ENCODE assay signal across 8 mouse cellular contexts in the genomic region with DNA sequence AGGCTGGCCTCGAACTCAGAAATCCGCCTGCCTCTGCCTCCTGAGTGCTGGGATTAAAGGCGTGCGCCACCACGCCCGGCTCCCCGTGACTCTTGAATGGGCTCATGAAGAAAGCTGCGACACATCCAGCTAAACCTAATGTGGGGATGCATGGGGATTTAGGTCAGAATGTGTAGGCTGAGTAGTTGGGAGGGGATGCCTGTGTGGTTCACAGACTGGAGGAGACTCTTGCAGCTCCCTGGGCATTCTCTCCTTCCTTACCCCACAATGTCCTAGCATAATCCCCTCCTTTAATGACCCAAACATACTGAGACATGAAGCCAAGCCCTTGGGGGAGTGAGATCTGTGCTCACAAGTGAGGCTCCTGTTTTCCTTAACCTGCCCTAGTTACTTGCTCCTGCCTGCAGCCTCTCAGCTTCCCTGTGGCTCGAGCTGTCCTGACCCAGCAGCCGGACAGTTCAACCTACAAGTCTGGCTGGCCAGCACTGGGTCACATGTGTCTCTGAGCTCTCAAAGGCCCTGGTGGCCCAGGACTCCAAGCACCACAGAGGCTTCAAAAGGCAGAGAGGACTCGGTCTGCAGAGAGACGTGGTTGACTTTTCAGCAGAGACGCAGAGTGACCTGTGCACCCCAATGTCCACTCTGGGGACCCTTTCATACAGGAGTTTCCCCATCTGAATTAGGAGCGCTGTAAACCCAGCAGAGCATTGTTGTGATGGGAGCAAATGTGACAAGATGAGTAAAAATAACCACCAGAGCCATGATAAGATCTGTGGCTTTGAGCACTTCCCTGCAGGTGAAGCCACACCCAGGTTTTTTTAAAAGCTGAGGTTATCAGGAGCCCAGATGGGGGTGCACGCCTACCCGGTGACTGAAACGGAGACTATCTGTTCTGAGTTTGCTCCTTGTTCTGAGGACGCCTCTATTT. TPM values are rescaled to one million over a fixed set of nuclear protein-coding genes. Genes with fewer than 3 reads are reported as not detected.
DNase-seq lines count a peak whose midpoint lies in the region; ATAC-seq and TF ChIP-seq lines count a peak whose summit lies in the region.

No protein-coding gene starts in this region.

- peak; percentile 64 for DNase-seq in heart, adult 8-10 months (ENCODE audit: low spot score)
- DNase-seq in heart, postnatal 4 days, result no peak
- DNase-seq in hindbrain, postnatal 0 days (ENCODE audit: low spot score), result no peak
- no peak for DNase-seq in testis, postnatal 10 days (ENCODE audit: low spot score)
- DNase-seq in layer of hippocampus, adult 9-11 months, result no peak

- no peak overlapping the region; the same call in 1 of the 2 replicates for H3K9ac ChIP-seq in hindbrain, postnatal 0 days (replicated peaks; ENCODE audit: low read length)
- H3K9ac ChIP-seq in lung, embryonic 16.5 days (ENCODE audit: low read length), result peak overlapping the region; percentile 40
- no peak overlapping the region for H3K9ac ChIP-seq in stomach, embryonic 15.5 days

- H3K9me3 ChIP-seq in hindbrain, postnatal 0 days (ENCODE audit: low read length), result no peaks in the 10 kb centered on the region
- no peaks in the 10 kb centered on the region for H3K9me3 ChIP-seq in lung, embryonic 16.5 days (ENCODE audit: control insufficient read depth, low read length)
- H3K9me3 ChIP-seq in stomach, embryonic 15.5 days, result no peaks in the 10 kb centered on the region

- H3K27ac ChIP-seq in brown adipose tissue, adult 24 weeks (replicated peaks; ENCODE audit: low read depth, low read length), result peak overlapping the region; percentile 96
- peak overlapping the region; percentile 75 for H3K27ac ChIP-seq in hindbrain, postnatal 0 days
- peak overlapping the region; percentile 78 for H3K27ac ChIP-seq in lung, embryonic 16.5 days (ENCODE audit: low read length)
- peak overlapping the region; percentile 64 for H3K27ac ChIP-seq in stomach, embryonic 15.5 days

- 80% methylated on average over 18 of the region's 18 CpGs for WGBS in hindbrain, postnatal 0 days
- 66% methylated on average over 18 of the region's 18 CpGs for WGBS in lung, embryonic 16.5 days
- WGBS in stomach, embryonic 15.5 days, result 74% methylated on average over 18 of the region's 18 CpGs

- no peaks in the 10 kb centered on the region for H3K27me3 ChIP-seq in hindbrain, postnatal 0 days (ENCODE audit: insufficient read depth, low read length)
- H3K27me3 ChIP-seq in lung, embryonic 16.5 days (ENCODE audit: control insufficient read depth, insufficient read depth, low read depth, low read length), result no peaks in the 10 kb centered on the region
- H3K27me3 ChIP-seq in stomach, embryonic 15.5 days (replicated peaks), result no peaks in the 10 kb centered on the region

- peak overlapping the region; percentile 88; the same call in 1 of the 2 replicates for H3K4me2 ChIP-seq in hindbrain, postnatal 0 days (ENCODE audit: low read depth, low read length)
- peak overlapping the region; percentile 89; the same call in 1 of the 2 replicates for H3K4me2 ChIP-seq in lung, embryonic 16.5 days (ENCODE audit: low read depth, low read length)
- peak overlapping the region; percentile 5; the same call in 1 of the 2 replicates for H3K4me2 ChIP-seq in stomach, embryonic 15.5 days

- H3K4me1 ChIP-seq in brown adipose tissue, adult 24 weeks (ENCODE audit: control insufficient read depth, insufficient read depth, insufficient read length, low read length), result peaks cover 64% of the 10 kb centered on the region
- peaks cover 26% of the 10 kb centered on the region for H3K4me1 ChIP-seq in hindbrain, postnatal 0 days (ENCODE audit: insufficient read depth, low read length)
- H3K4me1 ChIP-seq in lung, embryonic 16.5 days (replicated peaks; ENCODE audit: control insufficient read depth, insufficient read depth, low read length), result peaks cover 60% of the 10 kb centered on the region
- peaks cover 43% of the 10 kb centered on the region for H3K4me1 ChIP-seq in stomach, embryonic 15.5 days

- TF ChIP-seq CTCF in hindbrain, postnatal 0 days (IDR thresholded peaks at IDR 0.05; ENCODE audit: low read depth), result no peak

- H3K4me3 ChIP-seq in brown adipose tissue, adult 24 weeks (ENCODE audit: insufficient read depth, low read depth, low read length), result peak overlapping the region; percentile 96
- no peak overlapping the region for H3K4me3 ChIP-seq in hindbrain, postnatal 0 days (ENCODE audit: low read length)
- no peak overlapping the region for H3K4me3 ChIP-seq in lung, embryonic 16.5 days (ENCODE audit: low read length)
- 0 out of 2 replicates have a peak overlapping the region, but pooled peaks have one; percentile 3 for H3K4me3 ChIP-seq in stomach, embryonic 15.5 days (replicated peaks)

- H3K36me3 ChIP-seq in hindbrain, postnatal 0 days (ENCODE audit: insufficient read depth, low read length), result no peaks in the 10 kb centered on the region
- H3K36me3 ChIP-seq in lung, embryonic 16.5 days (ENCODE audit: control insufficient read depth, insufficient read depth, low read length), result no peaks in the 10 kb centered on the region
- H3K36me3 ChIP-seq in stomach, embryonic 15.5 days, result no peaks in the 10 kb centered on the region

- ATAC-seq in hindbrain, postnatal 0 days, result no peak
- no peak for ATAC-seq in lung, embryonic 16.5 days (ENCODE audit: low read depth)
- peak; percentile 33; the same call in 1 of the 2 replicates for ATAC-seq in stomach, embryonic 15.5 days (ENCODE audit: insufficient read depth, low FRiP score, low read depth)

RNA-seq across cellular contexts. Expression of gene Gpr146, which starts 4.4 kb away (rescaled TPM):
- 10 to 100 TPM; 43.1 to 55.6 (median 47.0) TPM for total RNA-seq in heart, adult 8-10 months (2022)
- 10 to 100 TPM; 23.3 to 28.2 TPM for total RNA-seq in heart, postnatal 4 days (2021)
- polyA plus RNA-seq in brown adipose tissue, adult 24 weeks (2012; ENCODE audit: insufficient read depth, insufficient read length, missing spikeins), result 18.1 and 19.7 TPM in 2 replicates
- total RNA-seq in hindbrain, postnatal 0 days (2014; rRNA removed), result 8.1 and 10.1 TPM in 2 replicates
- 3.7 and 4.4 TPM in 2 replicates for polyA plus RNA-seq in hindbrain, postnatal 0 days (2015; fragmentation: Nextera tagmentation; extraction: Ambion mirVana)
- polyA plus RNA-seq in lung, embryonic 16.5 days (2015; fragmentation: Nextera tagmentation; extraction: Ambion mirVana), result 6.6 and 8.6 TPM in 2 replicates
- polyA plus RNA-seq in stomach, embryonic 15.5 days (2015; fragmentation: Nextera tagmentation; extraction: Ambion mirVana), result 2.7 and 3.3 TPM in 2 replicates

RNA-seq across cellular contexts. Expression of gene C130050O18Rik, which starts 23.2 kb away (rescaled TPM):
- total RNA-seq in heart, adult 8-10 months (2022), result 1 to 10 TPM in 1 of 4 experiments, under 1 TPM in 3; 0.49 to 1.2 (median 0.72) TPM
- under 1 TPM; 0.47 to 0.74 TPM for total RNA-seq in heart, postnatal 4 days (2021)
- polyA plus RNA-seq in brown adipose tissue, adult 24 weeks (2012; ENCODE audit: insufficient read depth, insufficient read length, missing spikeins), result 1.3 TPM in 1 of 2 replicates, not detected in the other
- 1.1 TPM in 1 of 2 replicates, not detected in the other for total RNA-seq in hindbrain, postnatal 0 days (2014; rRNA removed)
- 0.34 TPM in 1 of 2 replicates, not detected in the other for polyA plus RNA-seq in hindbrain, postnatal 0 days (2015; fragmentation: Nextera tagmentation; extraction: Ambion mirVana)
- polyA plus RNA-seq in lung, embryonic 16.5 days (2015; fragmentation: Nextera tagmentation; extraction: Ambion mirVana), result 1.3 and 1.7 TPM in 2 replicates
- polyA plus RNA-seq in stomach, embryonic 15.5 days (2015; fragmentation: Nextera tagmentation; extraction: Ambion mirVana), result 0.72 and 1.1 TPM in 2 replicates

RNA-seq across cellular contexts. Expression of gene Cyp2w1, which starts 29.4 kb away (rescaled TPM):
- total RNA-seq in heart, adult 8-10 months (2022), result not detected
- total RNA-seq in heart, postnatal 4 days (2021), result not detected
- polyA plus RNA-seq in brown adipose tissue, adult 24 weeks (2012; ENCODE audit: insufficient read depth, insufficient read length, missing spikeins), result not detected in 2 replicates
- not detected in 2 replicates for total RNA-seq in hindbrain, postnatal 0 days (2014; rRNA removed)
- not detected in 2 replicates for polyA plus RNA-seq in hindbrain, postnatal 0 days (2015; fragmentation: Nextera tagmentation; extraction: Ambion mirVana)
- 0.18 and 0.33 TPM in 2 replicates for polyA plus RNA-seq in lung, embryonic 16.5 days (2015; fragmentation: Nextera tagmentation; extraction: Ambion mirVana)
- 8.5 and 11.6 TPM in 2 replicates for polyA plus RNA-seq in stomach, embryonic 15.5 days (2015; fragmentation: Nextera tagmentation; extraction: Ambion mirVana)

RNA-seq across cellular contexts. Expression of gene Cox19, which starts 30.6 kb away (rescaled TPM):
- total RNA-seq in heart, adult 8-10 months (2022), result 100 to 1,000 TPM in 3 of 4 experiments, 10 to 100 TPM in 1; 96.9 to 114 (median 106) TPM
- total RNA-seq in heart, postnatal 4 days (2021), result 10 to 100 TPM; 76.9 to 79.3 TPM
- 250 and 278 TPM in 2 replicates for polyA plus RNA-seq in brown adipose tissue, adult 24 weeks (2012; ENCODE audit: insufficient read depth, insufficient read length, missing spikeins)
- 93.7 and 106 TPM in 2 replicates for total RNA-seq in hindbrain, postnatal 0 days (2014; rRNA removed)
- 86.3 and 91.0 TPM in 2 replicates for polyA plus RNA-seq in hindbrain, postnatal 0 days (2015; fragmentation: Nextera tagmentation; extraction: Ambion mirVana)
- polyA plus RNA-seq in lung, embryonic 16.5 days (2015; fragmentation: Nextera tagmentation; extraction: Ambion mirVana), result 79.8 and 94.4 TPM in 2 replicates
- 109 and 115 TPM in 2 replicates for polyA plus RNA-seq in stomach, embryonic 15.5 days (2015; fragmentation: Nextera tagmentation; extraction: Ambion mirVana)

RNA-seq across cellular contexts. Expression of gene Gper1, which starts 41.1 kb away (rescaled TPM):
- total RNA-seq in heart, adult 8-10 months (2022), result 1 to 10 TPM; 1.1 to 1.6 (median 1.3) TPM
- total RNA-seq in heart, postnatal 4 days (2021), result 1 to 10 TPM; 1.8 to 2.3 TPM
- polyA plus RNA-seq in brown adipose tissue, adult 24 weeks (2012; ENCODE audit: insufficient read depth, insufficient read length, missing spikeins), result 1.8 TPM in 1 of 2 replicates, not detected in the other
- 5.8 and 9.6 TPM in 2 replicates for total RNA-seq in hindbrain, postnatal 0 days (2014; rRNA removed)
- 5.6 and 6.2 TPM in 2 replicates for polyA plus RNA-seq in hindbrain, postnatal 0 days (2015; fragmentation: Nextera tagmentation; extraction: Ambion mirVana)
- 7.4 and 7.6 TPM in 2 replicates for polyA plus RNA-seq in lung, embryonic 16.5 days (2015; fragmentation: Nextera tagmentation; extraction: Ambion mirVana)
- polyA plus RNA-seq in stomach, embryonic 15.5 days (2015; fragmentation: Nextera tagmentation; extraction: Ambion mirVana), result 2.0 and 2.7 TPM in 2 replicates

Comparison
In these comparisons a context has a peak if more than half of its experiments do, and no peak if none do; other contexts are left out.
1. H3K4me3 ChIP-seq: peak in brown adipose tissue, adult 24 weeks (single experiment) and stomach, embryonic 15.5 days (single experiment); none in hindbrain, postnatal 0 days (single experiment) and lung, embryonic 16.5 days (single experiment).
2. H3K4me2 ChIP-seq: peak in every context shown above with its lines; median percentile 89 in lung, embryonic 16.5 days; 88 in hindbrain, postnatal 0 days; 5 in stomach, embryonic 15.5 days.
3. Peak in every context shown above with its lines, with median percentiles within 50 percentile points of each other: H3K27ac ChIP-seq.